Mouse (Mus musculus) hindbrain, embryonic 10.5 days (tissue): ENCODE results near the gene Olfr1204. TPM values are rescaled to one million over a fixed set of nuclear protein-coding genes. Genes with fewer than 3 reads are reported as not detected.

Experiments used
- DNase-seq: peaks from one replicate; pipeline ENCODE4 v3.0.0-alpha.2; 2017; ENCODE audit warnings: low spot score
- H3K27ac ChIP-seq: fragments of 300-500 bp; sonication (generic); 2 replicates; pipeline ENCODE4 v1.5.1; 2016; ENCODE audit warnings: mild to moderate bottlenecking, moderate library complexity
- H3K27me3 ChIP-seq: fragments of 300-500 bp; sonication (generic); 2 replicates; pipeline ENCODE4 v1.6.1; 2016; ENCODE audit warnings: mild to moderate bottlenecking; ENCODE audit not compliant: poor library complexity, insufficient read depth, severe bottlenecking
- H3K36me3 ChIP-seq: fragments of 300-500 bp; sonication (generic); 2 replicates; pipeline ENCODE4 v1.6.1; 2016; ENCODE audit warnings: mild to moderate bottlenecking, moderate library complexity
- H3K4me1 ChIP-seq: fragments of 300-500 bp; sonication (generic); replicated peaks from 2 replicates; pipeline ENCODE4 v1.6.1; 2016; ENCODE audit warnings: mild to moderate bottlenecking
- H3K4me3 ChIP-seq: fragments of 300-500 bp; sonication (generic); 2 replicates; pipeline ENCODE4 v1.5.1; 2016; ENCODE audit warnings: mild to moderate bottlenecking, moderate library complexity
- H3K9me3 ChIP-seq: fragments of 300-500 bp; sonication (generic); 2 replicates; pipeline ENCODE4 v1.6.1; 2016; ENCODE audit warnings: mild to moderate bottlenecking, moderate library complexity
- WGBS: fragments of 180-500 bp; shearing (Covaris S2); methylation state at CpG from one replicate; pipeline ENCODE4 v1.1.7; 2016; 5-methylcytosine and 5-hydroxymethylcytosine counted together
- polyA plus RNA-seq: library from polyadenylated mRNA; unstranded; fragments of >200 nt; fragmentation: Nextera tagmentation; extraction: Ambion mirVana; gene quantifications from 2 replicates; pipeline ENCODE4 v1.2.1, GENCODE M21; 2016

Gene Olfr1204
- not detected in 2 replicates for polyA plus RNA-seq

DNA sequence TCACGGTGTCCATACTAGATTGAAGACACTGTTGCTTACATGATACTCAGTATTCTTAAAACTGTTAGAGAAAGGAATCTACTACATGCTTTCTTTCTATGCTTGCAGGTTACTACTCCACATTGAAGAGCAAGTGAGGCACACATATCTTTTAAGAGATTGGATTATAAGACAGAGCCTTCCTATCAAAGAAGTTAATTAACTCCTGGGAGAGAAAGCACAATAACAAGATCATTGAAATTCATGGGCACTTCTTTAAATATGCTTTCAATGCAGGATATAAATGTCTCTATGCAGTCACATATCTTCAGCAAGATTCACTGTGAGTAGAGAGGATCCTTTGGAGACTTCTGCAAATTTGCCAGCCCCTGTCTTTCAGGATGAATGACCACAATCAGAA, at the start of gene Olfr1204:
Gene Olfr1204, plus strand, starts transcription at position 301 of the 400 bp plus-strand sequence.
- Histone ChIP-seq H3K9me3 (no peaks in the 10 kb centered on the region), H3K4me3 (no peak within 1 kb of the TSS), H3K4me1 (no peaks in the 10 kb centered on the region), H3K27ac (no peak within 1 kb of the TSS), H3K36me3 (no peaks in the 10 kb centered on the region), H3K27me3 (no peaks in the 10 kb centered on the region)
- whole genome bisulfite sequencing: 89% methylated on average over 1 of the region's 1 CpGs
- no peak for DNase-seq

DNA sequence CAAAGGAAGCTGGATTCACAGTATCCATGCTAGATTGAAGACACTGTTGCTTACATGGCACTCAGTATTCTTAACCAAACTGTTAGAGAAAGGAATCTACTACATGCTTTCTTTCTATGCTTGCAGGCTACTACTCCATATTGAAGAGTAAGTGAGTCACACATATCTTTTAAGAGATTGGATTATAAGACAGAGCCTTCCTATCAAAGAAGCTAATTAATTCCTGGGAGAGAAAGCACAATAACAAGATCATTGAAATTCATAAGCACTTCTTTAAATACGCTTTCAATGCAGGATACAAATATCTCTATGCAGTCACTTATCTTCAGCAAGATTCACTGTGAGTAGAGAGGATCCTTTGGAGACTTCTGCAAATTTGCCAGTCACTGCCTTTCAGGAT, 34.9 kb upstream of the Olfr1204 start, which contains the start of gene Olfr1202:
Gene Olfr1202, plus strand, starts transcription at position 301 of the 400 bp plus-strand sequence.
- Histone ChIP-seq H3K27me3 (no peaks in the 10 kb centered on the region), H3K4me1 (no peaks in the 10 kb centered on the region), H3K36me3 (no peaks in the 10 kb centered on the region), H3K27ac (no peak within 1 kb of the TSS), H3K4me3 (no peak within 1 kb of the TSS), H3K9me3 (no peaks in the 10 kb centered on the region)
- 91% methylated on average over 1 of the region's 1 CpGs for WGBS
- no peak for DNase-seq

DNA sequence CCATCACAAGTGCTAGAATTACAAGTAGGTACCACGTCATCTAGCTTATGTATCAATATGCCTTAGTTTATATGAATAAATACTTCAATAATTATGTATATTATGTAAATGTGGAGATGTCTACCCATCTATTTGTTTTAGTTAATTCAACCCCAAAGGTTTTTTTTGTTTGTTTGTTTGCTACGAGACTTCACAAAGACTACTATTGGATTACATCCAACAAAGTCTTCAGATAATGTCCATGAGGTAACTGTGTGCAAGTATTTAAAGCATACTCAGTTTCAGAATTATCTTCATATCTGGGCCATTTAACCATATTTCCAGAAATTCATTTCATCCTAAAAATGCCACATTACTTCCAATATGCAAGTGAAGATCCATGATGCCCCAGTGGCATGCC, 19.7 kb upstream of the Olfr1204 start, which contains the start of gene Olfr1205:
Gene Olfr1205, plus strand, starts transcription at position 301 of the 400 bp plus-strand sequence.
- WGBS: 90% methylated on average over 2 of the region's 2 CpGs
- no peaks in the 10 kb centered on the region for H3K9me3 ChIP-seq
- no peaks in the 10 kb centered on the region for H3K27me3 ChIP-seq
- no peak for DNase-seq
- no peak within 1 kb of the TSS for H3K27ac ChIP-seq
- no peaks in the 10 kb centered on the region for H3K36me3 ChIP-seq
- no peak within 1 kb of the TSS for H3K4me3 ChIP-seq
- H3K4me1 ChIP-seq: no peaks in the 10 kb centered on the region

DNA sequence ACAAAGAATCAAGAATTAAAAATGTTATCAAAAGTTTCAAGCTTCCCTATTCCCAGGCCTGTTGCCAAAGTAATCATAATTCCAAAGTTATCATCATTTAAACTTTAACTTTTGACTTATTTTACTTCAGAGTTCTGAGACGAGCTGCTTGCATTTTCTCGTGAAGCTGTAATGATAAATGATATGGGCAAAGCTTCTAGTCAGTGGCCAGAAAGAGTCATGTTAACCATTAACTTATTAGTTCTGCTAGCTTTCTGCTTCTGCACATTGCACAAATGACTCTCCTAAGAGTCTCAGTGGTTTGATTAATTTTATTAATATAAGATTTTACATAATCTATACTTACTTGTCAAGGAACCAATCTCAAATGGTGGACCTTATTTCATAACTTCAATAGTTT, 10.6 kb upstream of the Olfr1204 start:
- Histone ChIP-seq H3K27me3 (no peaks in the 10 kb centered on the region), H3K9me3 (no peaks in the 10 kb centered on the region), H3K36me3 (no peaks in the 10 kb centered on the region), H3K27ac (no peak overlapping the region), H3K4me3 (no peak overlapping the region), H3K4me1 (no peaks in the 10 kb centered on the region)
- WGBS: 84% methylated on average over 2 of the region's 2 CpGs
- no peak for DNase-seq

DNA sequence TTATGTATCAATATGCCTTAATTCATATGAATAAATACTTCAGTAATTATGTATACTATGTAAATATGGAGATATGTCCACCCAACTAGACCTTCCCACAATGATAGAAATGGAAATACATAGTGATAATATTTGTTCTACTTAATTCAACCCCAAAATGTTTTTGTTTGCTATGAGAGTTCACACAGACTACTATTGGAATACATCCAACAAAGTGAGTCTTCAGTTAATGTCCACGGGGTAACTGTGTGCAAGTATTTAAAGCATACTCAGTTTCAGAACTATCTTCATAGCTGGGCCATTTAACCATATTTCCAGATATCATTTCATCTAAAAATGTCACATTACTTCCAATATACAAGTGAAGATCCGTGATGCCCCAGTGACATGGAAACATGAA, 13.8 kb downstream of the Olfr1204 start, which contains the start of gene Olfr1206:
Gene Olfr1206, plus strand, starts transcription at position 301 of the 400 bp plus-strand sequence.
- no peak for DNase-seq
- Histone ChIP-seq H3K9me3 (no peaks in the 10 kb centered on the region), H3K4me3 (no peak within 1 kb of the TSS), H3K27ac (no peak within 1 kb of the TSS), H3K27me3 (no peaks in the 10 kb centered on the region), H3K36me3 (no peaks in the 10 kb centered on the region), H3K4me1 (no peaks in the 10 kb centered on the region)
- 89% methylated on average over 2 of the region's 2 CpGs for WGBS

DNA sequence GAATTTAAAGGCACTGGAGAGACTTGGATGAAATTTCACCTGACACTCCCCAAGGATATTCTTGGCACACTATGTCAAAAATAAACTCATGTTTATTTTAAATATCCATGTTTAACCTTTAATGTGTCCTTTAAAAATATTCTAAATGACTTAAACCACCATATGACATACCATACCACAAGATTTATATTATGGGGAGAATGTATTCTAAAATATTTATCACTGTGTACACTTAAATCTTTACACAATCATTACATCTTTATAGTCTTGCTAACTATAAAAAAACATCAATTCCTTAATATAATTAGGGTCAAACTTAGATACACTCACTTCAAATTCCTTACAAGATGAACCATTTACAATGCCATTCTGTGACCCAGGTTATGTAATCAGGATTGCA, 53.1 kb downstream of the Olfr1204 start, which contains the start of gene Olfr1208:
Gene Olfr1208, minus strand, starts transcription at position 101 of the 400 bp plus-strand sequence.
- no peak within 1 kb of the TSS for H3K27ac ChIP-seq

More for the DNA sequence above, 53.1 kb downstream of the Olfr1204 start, which contains the start of gene Olfr1208:
- H3K36me3 ChIP-seq: no peaks in the 10 kb centered on the region
- H3K9me3 ChIP-seq: no peaks in the 10 kb centered on the region
- no peak for DNase-seq
- no peaks in the 10 kb centered on the region for H3K4me1 ChIP-seq
- H3K27me3 ChIP-seq: no peaks in the 10 kb centered on the region
- H3K4me3 ChIP-seq: no peak within 1 kb of the TSS

Other genes with a start within 250 kb of the Olfr1204 start
- gene Olfr1191-ps1, start 208.8 kb upstream of the Olfr1204 start, polyA plus RNA-seq: not detected in 2 replicates
- not detected in 2 replicates for gene Olfr1192-ps1, start 200.8 kb upstream of the Olfr1204 start, polyA plus RNA-seq
- gene Olfr1193, start 173.7 kb upstream of the Olfr1204 start, polyA plus RNA-seq: not detected in 2 replicates
- not detected in 2 replicates for gene Olfr1195, start 160.1 kb upstream of the Olfr1204 start, polyA plus RNA-seq
- gene Olfr1196, start 144.7 kb upstream of the Olfr1204 start, polyA plus RNA-seq: not detected in 2 replicates
- not detected in 2 replicates for gene Olfr1197, start 116.9 kb upstream of the Olfr1204 start, polyA plus RNA-seq
- gene Olfr1198, start 97.9 kb upstream of the Olfr1204 start, polyA plus RNA-seq: not detected in 2 replicates
- not detected in 2 replicates for gene Olfr1199, start 88.8 kb upstream of the Olfr1204 start, polyA plus RNA-seq
- gene Olfr1200, start 78.8 kb upstream of the Olfr1204 start, polyA plus RNA-seq: not detected in 2 replicates
- not detected in 2 replicates for gene Olfr1201, start 56.3 kb upstream of the Olfr1204 start, polyA plus RNA-seq
- 0.04 TPM in 1 of 2 replicates, not detected in the other for gene Olfr1202, start 34.8 kb upstream of the Olfr1204 start, polyA plus RNA-seq
- not detected in 2 replicates for gene Olfr1205, start 19.6 kb upstream of the Olfr1204 start, polyA plus RNA-seq
- not detected in 2 replicates for gene Olfr1206, start 13.9 kb downstream of the Olfr1204 start, polyA plus RNA-seq
- gene Olfr1208, start 53.0 kb downstream of the Olfr1204 start, polyA plus RNA-seq: not detected in 2 replicates
- not detected in 2 replicates for gene Olfr1209, start 65.9 kb downstream of the Olfr1204 start, polyA plus RNA-seq
- gene Olfr1211, start 88.8 kb downstream of the Olfr1204 start, polyA plus RNA-seq: not detected in 2 replicates
- gene Olfr1212, start 104.7 kb downstream of the Olfr1204 start, polyA plus RNA-seq: not detected in 2 replicates
- not detected in 2 replicates for gene Gm13762, start 131.0 kb downstream of the Olfr1204 start, polyA plus RNA-seq
- not detected in 2 replicates for gene Olfr1214, start 143.4 kb downstream of the Olfr1204 start, polyA plus RNA-seq
- gene Olfr1215, start 157.7 kb downstream of the Olfr1204 start, polyA plus RNA-seq: not detected in 2 replicates
- not detected in 2 replicates for gene Olfr1216, start 169.0 kb downstream of the Olfr1204 start, polyA plus RNA-seq
- gene Olfr1217, start 182.8 kb downstream of the Olfr1204 start, polyA plus RNA-seq: not detected in 2 replicates
- gene Olfr1218, start 211.9 kb downstream of the Olfr1204 start, polyA plus RNA-seq: not detected in 2 replicates
- not detected in 2 replicates for gene Olfr1219, start 234.2 kb downstream of the Olfr1204 start, polyA plus RNA-seq